ENCODE assay signal across 1 mouse cellular context in the genomic region with DNA sequence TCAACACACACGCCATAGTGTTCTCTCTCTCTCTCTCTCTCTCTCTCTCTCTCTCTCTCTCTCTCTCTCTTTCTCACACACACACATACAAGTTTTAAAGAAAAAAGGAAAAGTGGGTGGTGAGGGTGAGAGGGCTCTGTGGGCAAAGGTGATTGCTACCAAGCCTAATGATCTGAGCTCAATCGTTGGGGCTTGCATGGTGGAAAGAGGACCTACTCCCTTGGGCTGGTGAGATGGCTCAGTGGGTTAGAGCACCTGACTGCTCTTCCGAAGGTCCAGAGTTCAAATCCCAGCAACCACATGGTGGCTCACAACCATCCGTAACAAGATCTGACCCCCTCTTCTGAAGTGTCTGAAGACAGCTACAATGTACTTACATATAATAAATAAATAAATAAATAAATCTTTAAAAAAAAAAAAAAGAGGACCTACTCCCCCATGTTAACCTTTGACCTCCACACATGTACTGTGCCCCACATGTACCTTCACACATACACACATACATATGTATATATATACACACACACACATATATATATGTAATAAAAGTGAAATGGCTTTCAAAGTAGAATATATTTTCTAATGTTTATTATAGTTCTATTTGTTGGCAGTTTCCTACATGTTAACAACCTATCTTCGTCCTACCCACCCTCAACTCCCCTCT. TPM values are rescaled to one million over a fixed set of nuclear protein-coding genes. Genes with fewer than 3 reads are reported as not detected.
"Had no signal": no experiment of that assay in that cellular context is flagged by ENCODE, and none has a peak within 500 bp of the region (broad histone marks: within the 10 kb centered on the region; RNA-seq: fewer than 3 reads in every experiment).

No protein-coding gene starts in this region.

RNA-seq across cellular contexts. Expression of gene C3, which starts 49.8 kb away (rescaled TPM):
- polyA plus RNA-seq: midbrain, embryonic 10.5 days had no signal
